Mouse (Mus musculus) kidney, embryonic 14.5 days (tissue): ENCODE measurements around the gene Itsn1. TPM values are rescaled to one million over a fixed set of nuclear protein-coding genes. Genes with fewer than 3 reads are reported as not detected.
A peak's percentile ranks its signal among the peaks of the same experiment; 100 is the strongest.

Experiments
- ATAC-seq: fragments of 200-750 bp; cut with Nextera tagmentation; 2 replicates; pipeline ENCODE4 v1.8.0; 2017; ENCODE audit warnings: moderate number of reproducible peaks, mild to moderate bottlenecking, moderate TSS enrichment, moderate library complexity; ENCODE audit not compliant: low FRiP score, low TSS enrichment
- H3K27ac ChIP-seq: fragments of 300-500 bp; sonication (generic); 2 replicates; pipeline ENCODE4 v1.5.1; 2014; ENCODE audit warnings: low read depth, mild to moderate bottlenecking, low read length, moderate library complexity, mixed read lengths
- H3K27me3 ChIP-seq: fragments of 300-500 bp; sonication (generic); 2 replicates; pipeline ENCODE4 v1.6.1; 2014; ENCODE audit warnings: mild to moderate bottlenecking, low read length; ENCODE audit not compliant: control insufficient read depth, insufficient read depth
- H3K36me3 ChIP-seq: fragments of 300-500 bp; sonication (generic); 2 replicates; pipeline ENCODE4 v1.6.1; 2014; ENCODE audit warnings: low read length, mixed read lengths; ENCODE audit not compliant: control insufficient read depth, insufficient read depth
- H3K4me1 ChIP-seq: fragments of 300-500 bp; sonication (generic); 2 replicates; pipeline ENCODE4 v1.6.1; 2014; ENCODE audit warnings: low read length, mixed read lengths; ENCODE audit not compliant: control insufficient read depth, insufficient read depth
- H3K4me2 ChIP-seq: fragments of 300-500 bp; sonication (generic); replicated peaks from 2 replicates; pipeline ENCODE4 v1.6.1; 2014; ENCODE audit warnings: low read depth, mild to moderate bottlenecking, low read length
- H3K4me3 ChIP-seq: fragments of 300-500 bp; sonication (generic); 2 replicates; pipeline ENCODE4 v1.5.1; 2014; ENCODE audit warnings: mild to moderate bottlenecking, low read length
- H3K9ac ChIP-seq: fragments of 300-500 bp; sonication (generic); 2 replicates; pipeline ENCODE4 v1.6.1; 2014; ENCODE audit warnings: low read depth, mild to moderate bottlenecking, low read length, moderate library complexity
- H3K9me3 ChIP-seq: fragments of 300-500 bp; sonication (generic); 2 replicates; pipeline ENCODE4 v1.6.1; 2016; ENCODE audit warnings: low read length; ENCODE audit not compliant: control insufficient read depth
- WGBS: fragments of 180-500 bp; shearing (Covaris S2); extraction: QIAGEN DNeasy Blood & Tissue Kit; methylation state at CpG from one replicate; pipeline ENCODE4 v1.1.7; 2014; 5-methylcytosine and 5-hydroxymethylcytosine counted together
- polyA plus RNA-seq: library from polyadenylated mRNA; unstranded; fragments of >200 nt; fragmentation: Nextera tagmentation; extraction: Ambion mirVana; gene quantifications from 2 replicates; pipeline ENCODE4 v1.2.1, GENCODE M21; 2014

The Itsn1 gene
- polyA plus RNA-seq, 1 experiment from 2014 or later, result 27.7 TPM

- Histone ChIP-seq H3K4me2 (no peak overlapping the region), H3K36me3 (peaks cover 44% of the 10 kb centered on the region), H3K27me3 (no peaks in the 10 kb centered on the region), H3K27ac (no peak overlapping the region), H3K9me3 (no peaks in the 10 kb centered on the region), H3K4me3 (no peak overlapping the region), H3K9ac (no peak overlapping the region), H3K4me1 (no peaks in the 10 kb centered on the region)
- WGBS, result 92% methylated on average over 12 of the region's 12 CpGs
- ATAC-seq, result no peak
Observed at GRCm38 (mm10) chr16:91853223-91853622, 124.1 kb downstream of the Itsn1 start.

GRCm38 (mm10) chr16:91858695-91859094 lies 129.6 kb downstream of the Itsn1 start:
- no peak for ATAC-seq
- Histone ChIP-seq H3K27ac (no peak overlapping the region), H3K27me3 (no peaks in the 10 kb centered on the region), H3K4me1 (peaks cover 31% of the 10 kb centered on the region), H3K9me3 (no peaks in the 10 kb centered on the region), H3K4me2 (no peak overlapping the region), H3K9ac (no peak overlapping the region), H3K36me3 (peaks cover 26% of the 10 kb centered on the region), H3K4me3 (no peak overlapping the region)
- 89% methylated on average over 7 of the region's 7 CpGs for WGBS

DNA sequence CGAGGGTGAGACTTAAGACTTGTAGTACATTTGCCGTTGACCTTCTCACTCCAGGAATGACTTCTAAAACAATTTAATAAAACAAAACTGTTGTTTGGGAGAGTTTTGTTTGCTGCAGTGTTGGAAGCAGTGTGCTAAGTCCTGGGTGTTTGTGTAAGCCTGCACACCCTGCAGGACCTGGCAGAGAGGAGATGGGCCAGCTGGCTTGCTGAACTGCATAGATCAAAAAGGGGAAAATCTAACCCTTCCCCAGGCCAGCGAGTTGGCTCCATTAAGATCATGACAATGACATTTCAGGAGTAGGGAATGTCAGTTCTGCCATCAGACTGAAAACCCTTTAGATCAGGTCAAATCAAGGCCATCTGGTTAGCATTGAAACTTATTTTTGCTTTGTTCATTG lies 130.1 kb downstream of the Itsn1 start:
- Histone ChIP-seq H3K36me3 (peaks cover 26% of the 10 kb centered on the region), H3K4me1 (peaks cover 31% of the 10 kb centered on the region), H3K27ac (no peak overlapping the region), H3K9me3 (no peaks in the 10 kb centered on the region), H3K4me2 (no peak overlapping the region), H3K9ac (no peak overlapping the region), H3K27me3 (no peaks in the 10 kb centered on the region), H3K4me3 (no peak overlapping the region)
- WGBS, result 59% methylated on average over 3 of the region's 3 CpGs
- ATAC-seq, result no peak

DNA sequence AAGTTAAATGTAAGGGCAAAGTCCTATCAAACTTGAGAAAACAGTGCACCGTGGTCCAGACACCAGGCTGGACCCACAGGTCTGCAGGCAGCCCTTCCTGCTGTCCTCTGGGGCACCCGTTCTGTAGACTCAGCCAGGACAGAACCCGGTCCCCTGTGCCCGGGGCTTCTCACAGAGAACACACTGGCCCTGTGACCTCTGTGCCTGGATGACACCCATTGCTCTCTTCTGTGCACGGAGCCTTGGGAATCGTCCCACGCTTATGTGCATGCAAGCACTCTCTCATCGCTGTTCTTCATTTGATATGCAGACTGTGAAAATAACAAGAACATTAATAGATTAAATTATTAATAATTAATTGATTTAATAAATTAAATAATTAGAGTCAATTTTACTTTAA lies 130.9 kb downstream of the Itsn1 start:
- 80% methylated on average over 8 of the region's 8 CpGs for WGBS
- Histone ChIP-seq H3K9me3 (no peaks in the 10 kb centered on the region), H3K4me3 (no peak overlapping the region), H3K9ac (no peak overlapping the region), H3K27ac (no peak overlapping the region), H3K4me1 (peaks cover 31% of the 10 kb centered on the region), H3K27me3 (no peaks in the 10 kb centered on the region), H3K36me3 (peaks cover 25% of the 10 kb centered on the region), H3K4me2 (no peak overlapping the region)
- ATAC-seq, result no peak

DNA sequence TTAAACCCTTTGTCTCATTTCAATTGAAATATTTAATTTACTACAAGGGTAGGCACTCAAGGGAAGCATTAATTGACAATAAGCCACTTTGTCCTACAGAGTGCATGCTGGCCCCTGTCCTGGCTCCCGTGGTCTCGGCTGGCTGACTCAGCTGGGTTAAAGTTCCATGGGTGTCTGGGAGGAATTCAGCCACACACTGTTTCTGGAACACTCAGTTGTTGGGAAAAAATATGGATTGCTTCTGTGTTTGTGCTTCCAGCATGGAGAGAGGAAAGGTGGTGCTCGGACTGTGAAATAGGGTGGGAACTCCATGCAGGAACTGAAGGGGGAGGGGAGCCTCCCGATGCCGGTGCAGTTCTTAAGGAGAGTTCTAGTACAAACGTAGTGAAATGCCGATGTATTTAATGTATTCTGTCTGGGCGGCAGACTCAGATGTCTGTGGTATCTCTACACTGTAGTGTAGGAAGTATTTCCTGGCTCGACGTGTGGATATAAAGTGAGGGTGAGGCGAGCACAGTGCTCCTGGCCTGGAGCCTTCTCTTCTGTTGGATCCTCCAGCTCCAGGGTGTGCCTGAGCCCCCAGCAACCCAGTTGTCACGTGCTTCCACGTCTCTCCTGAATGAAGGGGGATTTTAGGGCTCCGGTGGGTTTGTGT lies 131.5 kb downstream of the Itsn1 start:
- Histone ChIP-seq H3K4me3 (no peak overlapping the region), H3K4me2 (no peak overlapping the region), H3K36me3 (peaks cover 27% of the 10 kb centered on the region), H3K27me3 (no peaks in the 10 kb centered on the region), H3K27ac (peak overlapping the region; percentile 53; the same call in 1 of the 2 replicates), H3K9ac (no peak overlapping the region), H3K4me1 (peaks cover 31% of the 10 kb centered on the region), H3K9me3 (no peaks in the 10 kb centered on the region)
- peak; percentile 52; the same call in 1 of the 2 replicates for ATAC-seq
- 11% methylated on average over 14 of the region's 14 CpGs for WGBS

DNA sequence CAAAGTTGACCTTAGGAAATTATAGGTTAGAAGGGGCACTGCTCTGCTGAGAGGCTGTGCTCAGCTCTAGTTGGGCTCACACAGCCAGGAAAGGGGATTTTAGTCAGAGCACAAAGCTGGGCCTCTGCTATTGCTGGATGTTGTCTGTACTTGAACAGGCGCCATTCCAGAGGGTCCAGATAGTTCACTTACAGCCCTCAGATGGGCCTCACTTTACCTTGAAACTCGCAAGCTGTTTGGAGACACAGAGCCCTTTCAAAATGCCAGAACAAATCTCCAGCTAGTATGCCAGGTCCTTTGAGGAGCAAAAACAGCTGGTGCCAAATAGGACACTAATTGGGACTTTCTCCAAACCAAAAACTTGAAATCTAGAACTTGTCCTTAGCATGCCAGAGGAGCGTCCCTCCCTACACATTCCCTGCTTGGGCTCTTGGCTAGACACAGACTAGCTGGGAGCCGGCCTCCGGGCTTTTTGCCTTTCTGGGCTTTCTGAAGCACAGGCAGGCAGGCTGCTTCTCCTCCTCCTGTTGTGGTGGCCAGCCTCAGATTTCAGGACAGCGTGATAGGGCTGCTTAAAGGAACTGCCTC lies 132.8 kb downstream of the Itsn1 start:
- 52% methylated on average over 6 of the region's 6 CpGs for WGBS
- H3K4me2 ChIP-seq, result no peak overlapping the region
- ATAC-seq, result no peak
- H3K9me3 ChIP-seq, result no peaks in the 10 kb centered on the region
- no peak overlapping the region for H3K9ac ChIP-seq
- no peak overlapping the region for H3K4me3 ChIP-seq
- peak overlapping the region; percentile 37; the same call in 1 of the 2 replicates for H3K27ac ChIP-seq
- H3K4me1 ChIP-seq, result peaks cover 31% of the 10 kb centered on the region
- peaks cover 22% of the 10 kb centered on the region for H3K36me3 ChIP-seq
- H3K27me3 ChIP-seq, result no peaks in the 10 kb centered on the region

GRCm38 (mm10) chr16:91862836-91863235 lies 133.8 kb downstream of the Itsn1 start:
- Histone ChIP-seq H3K36me3 (peaks cover 21% of the 10 kb centered on the region), H3K4me1 (peaks cover 31% of the 10 kb centered on the region), H3K4me2 (no peak overlapping the region), H3K9ac (no peak overlapping the region), H3K27me3 (no peaks in the 10 kb centered on the region), H3K27ac (no peak overlapping the region; the same call in 1 of the 2 replicates), H3K9me3 (no peaks in the 10 kb centered on the region), H3K4me3 (no peak overlapping the region)
- WGBS, result 28% methylated on average over 7 of the region's 7 CpGs
- peak; percentile 63 for ATAC-seq

- no peaks in the 10 kb centered on the region for H3K9me3 ChIP-seq
- H3K36me3 ChIP-seq, result peaks cover 38% of the 10 kb centered on the region
- ATAC-seq, result no peak
- no peaks in the 10 kb centered on the region for H3K27me3 ChIP-seq
- H3K4me1 ChIP-seq, result peaks cover 29% of the 10 kb centered on the region
- 77% methylated on average over 10 of the region's 10 CpGs for WGBS
- no peak overlapping the region for H3K27ac ChIP-seq
- H3K4me3 ChIP-seq, result no peak overlapping the region
- no peak overlapping the region for H3K4me2 ChIP-seq
- H3K9ac ChIP-seq, result no peak overlapping the region
Observed at GRCm38 (mm10) chr16:91864646-91865332, 135.7 kb downstream of the Itsn1 start.
